9 mouse cellular contexts compared by ENCODE assay signal in the genomic region with DNA sequence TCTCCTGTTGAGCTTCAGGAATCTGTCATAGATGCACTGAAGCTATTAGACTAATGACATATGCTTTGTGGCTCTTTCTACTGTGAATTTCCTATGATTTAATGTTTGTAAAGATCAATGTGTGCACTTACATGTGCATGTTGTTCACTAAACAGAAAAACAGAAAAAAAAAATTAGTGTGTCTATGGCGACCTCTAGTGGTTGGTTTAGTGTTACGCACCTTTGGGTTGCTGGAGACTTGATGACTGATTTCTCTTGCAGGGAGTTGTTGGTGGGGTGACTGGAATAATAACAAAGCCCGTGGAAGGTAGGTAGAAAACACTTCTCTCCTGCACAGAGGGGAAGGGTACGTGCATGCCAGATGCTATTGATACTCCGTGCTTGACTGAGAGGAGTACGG.
DNase-seq lines count a peak whose midpoint lies in the region; ATAC-seq lines count a peak whose summit lies in the region.
"Had no signal": no experiment of that assay in that cellular context is flagged by ENCODE, and none has a peak within 500 bp of the region (broad histone marks: within the 10 kb centered on the region; RNA-seq: fewer than 3 reads in every experiment).

No protein-coding gene starts in this region.

- H3K4me1 ChIP-seq in heart, embryonic 12.5 days (replicated peaks), result no peaks in the 10 kb centered on the region
- H3K4me1 ChIP-seq in neural tube, embryonic 15.5 days, result no peaks in the 10 kb centered on the region
- H3K4me1 ChIP-seq: limb, embryonic 15.5 days had no signal

- peak; percentile 80 for DNase-seq in heart, adult 11 months
- peak; percentile 18 for DNase-seq in neural tube, embryonic 10.5 days (ENCODE audit: extremely low spot score, low spot score)
- peak; percentile 85 for DNase-seq in embryo, embryonic 10.5 days (ENCODE audit: low spot score)
- DNase-seq in retina, postnatal 7 days (ENCODE audit: low read depth, low spot score), result peak; percentile 58
- no peak for DNase-seq in gastrocnemius, postnatal 4 days (ENCODE audit: low spot score in 2 of 2)

- H3K36me3 ChIP-seq in heart, embryonic 12.5 days, result peaks cover 42% of the 10 kb centered on the region
- peaks cover 21% of the 10 kb centered on the region for H3K36me3 ChIP-seq in neural tube, embryonic 15.5 days

- H3K4me3 ChIP-seq in heart, embryonic 12.5 days, result no peak overlapping the region
- no peak overlapping the region for H3K4me3 ChIP-seq in neural tube, embryonic 15.5 days (replicated peaks)
- H3K4me3 ChIP-seq: limb, embryonic 15.5 days had no signal

- H3K27me3 ChIP-seq in heart, embryonic 12.5 days (replicated peaks), result no peaks in the 10 kb centered on the region
- no peaks in the 10 kb centered on the region for H3K27me3 ChIP-seq in neural tube, embryonic 15.5 days (replicated peaks)
- H3K27me3 ChIP-seq: limb, embryonic 15.5 days had no signal

- 41% methylated on average over 6 of the region's 6 CpGs for WGBS in heart, embryonic 12.5 days
- WGBS in neural tube, embryonic 15.5 days, result 40% methylated on average over 6 of the region's 6 CpGs

- no peak for ATAC-seq in heart, embryonic 12.5 days (ENCODE audit: insufficient number of reproducible peaks, low FRiP score)
- ATAC-seq in neural tube, embryonic 15.5 days (ENCODE audit: low FRiP score), result no peak
- no peak for ATAC-seq in activated CD4-positive, CD25-positive, alpha-beta regulatory T cell, adult 4 months

- no peak overlapping the region for H3K4me2 ChIP-seq in heart, embryonic 12.5 days
- no peak overlapping the region for H3K4me2 ChIP-seq in neural tube, embryonic 15.5 days
- H3K4me2 ChIP-seq: limb, embryonic 15.5 days had no signal

- H3K9ac ChIP-seq in heart, embryonic 12.5 days, result no peak overlapping the region
- no peak overlapping the region for H3K9ac ChIP-seq in neural tube, embryonic 15.5 days (replicated peaks)
- H3K9ac ChIP-seq: limb, embryonic 15.5 days had no signal

- no peak overlapping the region for H3K27ac ChIP-seq in heart, embryonic 12.5 days (ENCODE audit: poor library complexity, severe bottlenecking)
- no peak overlapping the region for H3K27ac ChIP-seq in neural tube, embryonic 15.5 days (replicated peaks)
- H3K27ac ChIP-seq: limb, embryonic 15.5 days had no signal

- H3K9me3 ChIP-seq in heart, embryonic 12.5 days (replicated peaks), result no peaks in the 10 kb centered on the region
- no peaks in the 10 kb centered on the region for H3K9me3 ChIP-seq in neural tube, embryonic 15.5 days (replicated peaks)
- H3K9me3 ChIP-seq: limb, embryonic 15.5 days had no signal

Comparison
In these comparisons a context has a peak if more than half of its experiments do, and no peak if none do; other contexts are left out.
1. DNase-seq: peak in heart, adult 11 months (single experiment), neural tube, embryonic 10.5 days (single experiment), embryo, embryonic 10.5 days (single experiment) and retina, postnatal 7 days (single experiment); none in gastrocnemius, postnatal 4 days (0 of 2).